Mouse (Mus musculus) hindbrain, embryonic 11.5 days (tissue): ENCODE measurements around the gene Fbxl18. TPM values are rescaled to one million over a fixed set of nuclear protein-coding genes. Genes with fewer than 3 reads are reported as not detected.

Source experiments
- ATAC-seq: fragments of 200-750 bp; cut with Nextera tagmentation; 2 replicates; pipeline ENCODE4 v1.8.0; 2017; ENCODE audit warnings: mild to moderate bottlenecking, moderate TSS enrichment, moderate library complexity; ENCODE audit not compliant: low FRiP score
- DNase-seq: peaks from one replicate; pipeline ENCODE4 v3.0.0-alpha.2; 2015; ENCODE audit warnings: low spot score
- H3K27ac ChIP-seq: fragments of 300-500 bp; sonication (generic); 2 replicates; pipeline ENCODE4 v1.5.1; 2014; ENCODE audit warnings: mild to moderate bottlenecking, low read depth, low read length
- H3K27me3 ChIP-seq: fragments of 300-500 bp; sonication (generic); 2 replicates; pipeline ENCODE4 v1.6.1; 2014; ENCODE audit warnings: mild to moderate bottlenecking, low read length, moderate library complexity, mixed read lengths; ENCODE audit not compliant: control insufficient read depth, insufficient read depth
- H3K36me3 ChIP-seq: fragments of 300-500 bp; sonication (generic); 2 replicates; pipeline ENCODE4 v1.6.1; 2014; ENCODE audit warnings: mild to moderate bottlenecking, low read length, moderate library complexity, mixed read lengths; ENCODE audit not compliant: control insufficient read depth, insufficient read depth
- H3K4me1 ChIP-seq: fragments of 300-500 bp; sonication (generic); replicated peaks from 2 replicates; pipeline ENCODE4 v1.6.1; 2014; ENCODE audit warnings: low read length, mixed read lengths; ENCODE audit not compliant: control insufficient read depth, insufficient read depth
- H3K4me2 ChIP-seq: fragments of 300-500 bp; sonication (generic); replicated peaks from 2 replicates; pipeline ENCODE4 v1.6.1; 2014; ENCODE audit warnings: mild to moderate bottlenecking, low read depth, low read length
- H3K4me3 ChIP-seq: fragments of 300-500 bp; sonication (generic); 2 replicates; pipeline ENCODE4 v1.5.1; 2014; ENCODE audit warnings: low read depth, low read length
- H3K9ac ChIP-seq: fragments of 300-500 bp; sonication (generic); 2 replicates; pipeline ENCODE4 v1.6.1; 2014; ENCODE audit warnings: low read depth, low read length
- H3K9me3 ChIP-seq: fragments of 300-500 bp; sonication (generic); 2 replicates; pipeline ENCODE4 v1.6.1; 2016; ENCODE audit warnings: low read length; ENCODE audit not compliant: control insufficient read depth
- WGBS: fragments of 180-500 bp; shearing (Covaris S2); extraction: QIAGEN DNeasy Blood & Tissue Kit; methylation state at CpG from one replicate; pipeline ENCODE4 v1.1.7; 2014; 5-methylcytosine and 5-hydroxymethylcytosine counted together
- polyA plus RNA-seq: library from polyadenylated mRNA; unstranded; fragments of >200 nt; fragmentation: Nextera tagmentation; extraction: Ambion mirVana; gene quantifications from 2 replicates; pipeline ENCODE4 v1.2.1, GENCODE M21; 2014

Fbxl18 gene
- polyA plus RNA-seq, 1 experiment from 2014 or later = 14.5 TPM

- WGBS = 20% methylated on average over 4 of the region's 4 CpGs
- no peaks in the 10 kb centered on the region; the same call in 1 of the 2 replicates for H3K27me3 ChIP-seq
- DNase-seq = no peak
Measured at GRCm38 (mm10) chr5:142929400-142929752, 34.2 kb upstream of the Fbxl18 start.

DNA sequence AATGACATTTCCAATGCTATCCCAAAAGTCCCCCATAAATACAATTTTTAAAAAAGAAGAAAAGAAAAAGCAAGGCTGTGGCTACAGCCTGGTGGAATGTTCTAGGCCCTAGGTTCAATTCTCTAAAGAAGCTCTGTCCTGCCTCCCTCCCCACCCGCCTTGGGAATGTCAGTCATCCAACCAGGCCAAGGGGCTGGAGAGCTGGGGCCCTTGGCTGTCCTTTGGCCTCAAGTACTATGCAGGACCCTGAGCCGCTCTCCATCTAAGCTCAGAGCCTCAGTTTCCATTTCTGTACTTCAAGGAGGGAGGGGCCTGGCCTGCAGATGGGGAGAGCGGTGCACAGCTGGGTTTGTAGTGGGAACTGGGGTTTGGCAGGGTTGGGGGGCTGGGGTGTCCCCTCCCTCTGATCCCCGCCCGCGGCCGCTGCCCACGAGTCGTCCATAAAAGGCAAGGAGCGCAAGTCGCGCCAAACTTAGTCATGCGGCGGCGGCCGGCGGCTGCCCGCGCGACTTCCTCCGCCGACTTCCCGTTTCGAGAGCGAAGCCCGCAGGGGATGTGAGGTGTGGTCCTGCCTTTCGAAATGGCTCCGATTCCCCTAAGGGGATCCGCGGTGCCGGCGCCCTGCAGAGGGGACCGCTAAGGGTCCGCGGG is 33.7 kb upstream of the Fbxl18 start:
- DNase-seq (peak; percentile 71), ATAC-seq (peak; percentile 17; the same call in 1 of the 2 replicates)
- 3% methylated on average over 29 of the region's 35 CpGs for WGBS
- Histone ChIP-seq H3K27me3 (no peaks in the 10 kb centered on the region; the same call in 1 of the 2 replicates), H3K4me2 (peak overlapping the region; percentile 54), H3K4me3 (peak overlapping the region; percentile 26), H3K9me3 (no peaks in the 10 kb centered on the region), H3K9ac (peak overlapping the region; percentile 56), H3K27ac (no peak overlapping the region), H3K36me3 (no peaks in the 10 kb centered on the region), H3K4me1 (peaks cover 2% of the 10 kb centered on the region; the same call in 1 of the 2 replicates)

More at GRCm38 (mm10) chr5:142929400-142929752, 34.2 kb upstream of the Fbxl18 start:
- no peak for ATAC-seq
- Histone ChIP-seq H3K4me3 (peak overlapping the region; percentile 26), H3K9ac (peak overlapping the region; percentile 56), H3K4me2 (peak overlapping the region; percentile 54), H3K9me3 (no peaks in the 10 kb centered on the region), H3K27ac (no peak overlapping the region), H3K4me1 (peaks cover 2% of the 10 kb centered on the region; the same call in 1 of the 2 replicates), H3K36me3 (no peaks in the 10 kb centered on the region)

GRCm38 (mm10) chr5:142927341-142927930 is 32.2 kb upstream of the Fbxl18 start:
- no peak for DNase-seq
- Histone ChIP-seq H3K27me3 (no peaks in the 10 kb centered on the region; the same call in 1 of the 2 replicates), H3K9ac (no peak overlapping the region), H3K4me2 (no peak overlapping the region), H3K27ac (no peak overlapping the region), H3K9me3 (no peaks in the 10 kb centered on the region), H3K36me3 (no peaks in the 10 kb centered on the region), H3K4me1 (peaks cover 2% of the 10 kb centered on the region; the same call in 1 of the 2 replicates), H3K4me3 (no peak overlapping the region)
- no peak for ATAC-seq
- WGBS = 93% methylated on average over 12 of the region's 12 CpGs

GRCm38 (mm10) chr5:142926940-142927228 is 31.7 kb upstream of the Fbxl18 start:
- H3K4me1 ChIP-seq = peaks cover 2% of the 10 kb centered on the region; the same call in 1 of the 2 replicates
- no peaks in the 10 kb centered on the region for H3K9me3 ChIP-seq
- no peaks in the 10 kb centered on the region for H3K36me3 ChIP-seq
- no peak overlapping the region for H3K27ac ChIP-seq
- 48% methylated on average over 3 of the region's 3 CpGs for WGBS
- H3K27me3 ChIP-seq = no peaks in the 10 kb centered on the region; the same call in 1 of the 2 replicates
- H3K4me3 ChIP-seq = no peak overlapping the region
- no peak overlapping the region for H3K4me2 ChIP-seq
- H3K9ac ChIP-seq = no peak overlapping the region
- DNase-seq (no peak), ATAC-seq (no peak)

GRCm38 (mm10) chr5:142926204-142926939 is 31.2 kb upstream of the Fbxl18 start:
- Histone ChIP-seq H3K36me3 (no peaks in the 10 kb centered on the region), H3K4me2 (no peak overlapping the region), H3K9ac (no peak overlapping the region), H3K4me1 (peaks cover 2% of the 10 kb centered on the region; the same call in 1 of the 2 replicates), H3K4me3 (no peak overlapping the region), H3K27me3 (no peaks in the 10 kb centered on the region; the same call in 1 of the 2 replicates), H3K9me3 (no peaks in the 10 kb centered on the region), H3K27ac (no peak overlapping the region)
- DNase-seq (no peak), ATAC-seq (no peak)
- WGBS = 10% methylated on average over 13 of the region's 13 CpGs

- peaks cover 2% of the 10 kb centered on the region; the same call in 1 of the 2 replicates for H3K4me1 ChIP-seq
- H3K9me3 ChIP-seq = no peaks in the 10 kb centered on the region
- no peak overlapping the region for H3K4me3 ChIP-seq
- 82% methylated on average over 12 of the region's 12 CpGs for WGBS
- no peak overlapping the region for H3K9ac ChIP-seq
- no peaks in the 10 kb centered on the region for H3K36me3 ChIP-seq
- H3K4me2 ChIP-seq = no peak overlapping the region
- no peak overlapping the region for H3K27ac ChIP-seq
- ATAC-seq = no peak
- no peaks in the 10 kb centered on the region; the same call in 1 of the 2 replicates for H3K27me3 ChIP-seq
- DNase-seq = no peak
Measured at GRCm38 (mm10) chr5:142924336-142924959, 29.2 kb upstream of the Fbxl18 start.

- Histone ChIP-seq H3K4me3 (no peak overlapping the region), H3K27me3 (no peaks in the 10 kb centered on the region), H3K9me3 (no peaks in the 10 kb centered on the region), H3K4me1 (peaks cover 2% of the 10 kb centered on the region; the same call in 1 of the 2 replicates), H3K27ac (no peak overlapping the region), H3K4me2 (no peak overlapping the region), H3K9ac (no peak overlapping the region), H3K36me3 (no peaks in the 10 kb centered on the region)
- no peak for DNase-seq
- 85% methylated on average over 3 of the region's 3 CpGs for WGBS
- no peak for ATAC-seq
Measured at GRCm38 (mm10) chr5:142923781-142924180, 28.6 kb upstream of the Fbxl18 start.

DNA sequence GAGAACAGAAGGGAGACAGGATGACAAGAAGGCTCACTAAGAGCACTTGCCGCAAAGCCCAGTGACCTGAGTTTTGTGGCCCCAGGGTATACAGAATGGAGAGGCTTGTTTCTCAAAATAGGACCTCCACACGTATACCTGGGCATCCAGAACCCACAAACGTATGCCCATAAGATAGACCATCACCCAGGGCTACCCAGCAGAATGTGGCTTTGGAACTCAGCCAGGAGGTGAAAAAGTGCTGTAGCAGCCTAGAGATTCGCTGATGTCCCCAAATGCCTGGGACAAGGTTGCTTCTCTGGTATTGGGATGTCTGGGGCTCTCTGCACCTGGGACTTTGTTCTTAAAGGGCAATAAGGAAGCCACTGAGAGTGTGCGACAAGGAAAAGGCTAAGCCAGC is 27.0 kb upstream of the Fbxl18 start:
- 0 out of 2 replicates have a peak, but pooled peaks cover 2% of the 10 kb centered on the region for H3K4me1 ChIP-seq
- no peak overlapping the region for H3K9ac ChIP-seq
- DNase-seq (no peak), ATAC-seq (no peak)
- WGBS = 86% methylated on average over 5 of the region's 5 CpGs
- no peak overlapping the region for H3K27ac ChIP-seq
- no peak overlapping the region for H3K4me3 ChIP-seq
- H3K4me2 ChIP-seq = no peak overlapping the region
- H3K36me3 ChIP-seq = no peaks in the 10 kb centered on the region
- H3K27me3 ChIP-seq = no peaks in the 10 kb centered on the region
- no peaks in the 10 kb centered on the region for H3K9me3 ChIP-seq
